ENCODE assay signal across 9 mouse cellular contexts in genomic region chr19:46969286-46969985, GRCm38 (mm10). TPM values are rescaled to one million over a fixed set of nuclear protein-coding genes. Genes with fewer than 3 reads are reported as not detected.
A peak's percentile ranks its signal among the peaks of the same experiment; 100 is the strongest.
DNase-seq lines count a peak whose midpoint lies in the region; ATAC-seq and TF ChIP-seq lines count a peak whose summit lies in the region.
"Had no signal": no experiment of that assay in that cellular context is flagged by ENCODE, and none has a peak within 500 bp of the region (broad histone marks: within the 10 kb centered on the region; RNA-seq: fewer than 3 reads in every experiment).

No protein-coding gene starts in this region.

- TF ChIP-seq CTCF in lung, adult 2 months (IDR thresholded peaks at IDR 0.05; ENCODE audit: insufficient read depth, low read length): no peak
- TF ChIP-seq CTCF in olfactory bulb, adult 2 months (IDR thresholded peaks at IDR 0.05; ENCODE audit: insufficient read depth, low read depth, low read length): no peak

- 0 out of 2 replicates have a peak overlapping the region, but pooled peaks have one; percentile 4 for H3K4me2 ChIP-seq in kidney, embryonic 16.5 days (replicated peaks; ENCODE audit: low read depth, low read length)
- H3K4me2 ChIP-seq: embryonic facial prominence, embryonic 13.5 days had no signal

- peak overlapping the region; percentile 83 for H3K27ac ChIP-seq in heart, embryonic 10.5 days
- H3K27ac ChIP-seq in kidney, embryonic 16.5 days (ENCODE audit: low read length): peak overlapping the region; percentile 11; the same call in 1 of the 2 replicates
- H3K27ac ChIP-seq in olfactory bulb, adult 2 months (ENCODE audit: insufficient read depth, low read depth, low read length): peak overlapping the region; percentile 98
- H3K27ac ChIP-seq: embryonic facial prominence, embryonic 13.5 days had no signal

- peak; percentile 65 to 74 for DNase-seq in lung, adult 18-20 months
- no peak for DNase-seq in lung, adult 2 months
- DNase-seq in heart, embryonic 10.5 days (ENCODE audit: low spot score): no peak
- DNase-seq in adrenal gland, postnatal 25 days: no peak

- no peak for TF ChIP-seq POLR2A in lung, adult 2 months (IDR thresholded peaks at IDR 0.05; ENCODE audit: borderline replicate concordance, extremely low read depth, low read depth, low read length)
- no peak for TF ChIP-seq POLR2A in olfactory bulb, adult 2 months (IDR thresholded peaks at IDR 0.05; ENCODE audit: insufficient read depth, low read depth, low read length)

- H3K36me3 ChIP-seq in heart, embryonic 10.5 days: no peaks in the 10 kb centered on the region
- H3K36me3 ChIP-seq in kidney, embryonic 16.5 days (ENCODE audit: insufficient read depth, low read length): no peaks in the 10 kb centered on the region
- H3K36me3 ChIP-seq: embryonic facial prominence, embryonic 13.5 days; midbrain, embryonic 10.5 days had no signal

- H3K9me3 ChIP-seq in heart, embryonic 10.5 days: no peaks in the 10 kb centered on the region
- H3K9me3 ChIP-seq in kidney, embryonic 16.5 days (ENCODE audit: low read length): no peaks in the 10 kb centered on the region
- H3K9me3 ChIP-seq: embryonic facial prominence, embryonic 13.5 days; midbrain, embryonic 10.5 days had no signal

- H3K27me3 ChIP-seq in heart, embryonic 10.5 days (ENCODE audit: insufficient read depth, poor library complexity, severe bottlenecking): no peaks in the 10 kb centered on the region
- H3K27me3 ChIP-seq in kidney, embryonic 16.5 days (ENCODE audit: insufficient read depth, low read length): no peaks in the 10 kb centered on the region
- H3K27me3 ChIP-seq: embryonic facial prominence, embryonic 13.5 days had no signal

- peak; percentile 69; the same call in 1 of the 2 replicates for ATAC-seq in kidney, embryonic 16.5 days (ENCODE audit: low FRiP score, low TSS enrichment)
- no peak for ATAC-seq in granulocyte monocyte progenitor cell, adult 5-6 weeks (replicated peaks; ENCODE audit: poor library complexity, severe bottlenecking)

- H3K9ac ChIP-seq in kidney, embryonic 16.5 days (replicated peaks; ENCODE audit: low read length): no peak overlapping the region
- H3K9ac ChIP-seq: embryonic facial prominence, embryonic 13.5 days had no signal

- WGBS in lung, adult 2 months: 43% methylated on average over 22 of the region's 22 CpGs
- WGBS in heart, embryonic 10.5 days: 62% methylated on average over 22 of the region's 22 CpGs
- WGBS in kidney, embryonic 16.5 days: 64% methylated on average over 22 of the region's 22 CpGs
- WGBS in olfactory bulb, adult 2 months: 24% methylated on average over 22 of the region's 22 CpGs

- no peak overlapping the region for H3K4me3 ChIP-seq in lung, adult 2 months (replicated peaks; ENCODE audit: extremely low read depth, low read depth, low read length)
- no peak overlapping the region for H3K4me3 ChIP-seq in heart, embryonic 10.5 days
- H3K4me3 ChIP-seq in kidney, embryonic 16.5 days (ENCODE audit: low read length): no peak overlapping the region
- peak overlapping the region; percentile 10 for H3K4me3 ChIP-seq in olfactory bulb, adult 2 months (ENCODE audit: insufficient read depth, low read depth, low read length)
- H3K4me3 ChIP-seq: embryonic facial prominence, embryonic 13.5 days; midbrain, embryonic 10.5 days had no signal

- H3K4me1 ChIP-seq in lung, adult 2 months (ENCODE audit: control insufficient read depth, insufficient read depth, low read length): peaks cover 3% of the 10 kb centered on the region; the same call in 1 of the 2 replicates
- peaks cover 36% of the 10 kb centered on the region for H3K4me1 ChIP-seq in heart, embryonic 10.5 days
- H3K4me1 ChIP-seq in kidney, embryonic 16.5 days (ENCODE audit: insufficient read depth, low read length): peaks cover 16% of the 10 kb centered on the region
- peaks cover 41% of the 10 kb centered on the region for H3K4me1 ChIP-seq in olfactory bulb, adult 2 months (ENCODE audit: control insufficient read depth, insufficient read depth, low read length)

RNA-seq across cellular contexts. Expression of gene Ina, which starts 45.1 kb away (rescaled TPM):
- 0.04 TPM in 1 of 2 replicates, not detected in the other for polyA plus RNA-seq in lung, adult 2 months (2012; rRNA removed)
- polyA plus RNA-seq in heart, embryonic 10.5 days (2016; fragmentation: Nextera tagmentation; extraction: Ambion mirVana): 0.15 and 0.60 TPM in 2 replicates
- 0.71 and 2.1 TPM in 2 replicates for polyA plus RNA-seq in kidney, embryonic 16.5 days (2015; fragmentation: Nextera tagmentation; extraction: Ambion mirVana)
- not detected in 2 replicates for polyA plus RNA-seq in olfactory bulb, adult 2 months (2012; ENCODE audit: insufficient read depth, insufficient read length, low replicate concordance, missing spikeins)
- not detected in 2 replicates for total RNA-seq in granulocyte monocyte progenitor cell, adult 5-6 weeks (2014; fragmentation: Nextera tagmentation)
- total RNA-seq in granulocyte monocyte progenitor cell, adult 5-6 weeks (2017): not detected in 2 replicates
- 5.1 and 5.4 TPM in 2 replicates for total RNA-seq in adrenal gland, postnatal 25 days (2021)

RNA-seq across cellular contexts. Expression of gene Nt5c2, which starts 45.5 kb away (rescaled TPM):
- polyA plus RNA-seq in lung, adult 2 months (2012; rRNA removed): 11.1 and 17.5 TPM in 2 replicates
- 71.8 and 86.3 TPM in 2 replicates for polyA plus RNA-seq in heart, embryonic 10.5 days (2016; fragmentation: Nextera tagmentation; extraction: Ambion mirVana)
- 77.5 and 89.4 TPM in 2 replicates for polyA plus RNA-seq in kidney, embryonic 16.5 days (2015; fragmentation: Nextera tagmentation; extraction: Ambion mirVana)
- not detected in 2 replicates for polyA plus RNA-seq in olfactory bulb, adult 2 months (2012; ENCODE audit: insufficient read depth, insufficient read length, low replicate concordance, missing spikeins)
- total RNA-seq in granulocyte monocyte progenitor cell, adult 5-6 weeks (2014; fragmentation: Nextera tagmentation): 62.3 and 65.3 TPM in 2 replicates
- 67.6 and 84.5 TPM in 2 replicates for total RNA-seq in granulocyte monocyte progenitor cell, adult 5-6 weeks (2017)
- 59.5 and 64.5 TPM in 2 replicates for total RNA-seq in adrenal gland, postnatal 25 days (2021)

Comparison
In these comparisons a context has a peak if more than half of its experiments do, and no peak if none do; other contexts are left out.
1. DNase-seq: peak in lung, adult 18-20 months (2 of 2); none in lung, adult 2 months (single experiment), heart, embryonic 10.5 days (single experiment) and adrenal gland, postnatal 25 days (single experiment).
2. H3K27ac ChIP-seq: peak in every context shown above with its lines; median percentile 98 in olfactory bulb, adult 2 months; 83 in heart, embryonic 10.5 days; 11 in kidney, embryonic 16.5 days.